Mouse (Mus musculus): ENCODE results near the gene Tmprss11g. TPM values are rescaled to one million over a fixed set of nuclear protein-coding genes. Genes with fewer than 3 reads are reported as not detected.

Gene Tmprss11g
- polyA plus RNA-seq, 2 experiments, result not detected

GRCm38 (mm10) chr5:86439306-86439705 lies 79.1 kb downstream of the Tmprss11g start:
- no peaks in the 10 kb centered on the region for H3K4me1 ChIP-seq (replicated peaks; ENCODE audit: control insufficient read depth in 2 of 2, insufficient read depth in 2 of 2, low read length in 1 of 2)
- no peak overlapping the region for H3K27ac ChIP-seq
- no peaks in the 10 kb centered on the region for H3K27me3 ChIP-seq (ENCODE audit: control insufficient read depth, insufficient read depth, low read length)
- no peak overlapping the region for H3K9ac ChIP-seq (replicated peaks)
- H3K9me3 ChIP-seq (ENCODE audit: control insufficient read depth, low read length), result no peaks in the 10 kb centered on the region
- 82% methylated on average over 2 of the region's 2 CpGs for WGBS (ENCODE audit: insufficient replicate concordance)
- no peaks in the 10 kb centered on the region for H3K36me3 ChIP-seq (replicated peaks; ENCODE audit: control insufficient read depth, insufficient read depth, low read depth)
- no peak for DNase-seq (ENCODE audit: low read depth in 3 of 3, low spot score in 3 of 3)
- no peak for ATAC-seq (ENCODE audit: insufficient read depth)
- TF ChIP-seq EP300 (IDR thresholded peaks at IDR 0.05; ENCODE audit: low read depth), result no peak
- TF ChIP-seq CTCF (IDR thresholded peaks at IDR 0.05; ENCODE audit: low read depth), result no peak
- H3K4me2 ChIP-seq (ENCODE audit: low read depth), result no peak overlapping the region
- no peak overlapping the region for H3K4me3 ChIP-seq (ENCODE audit: insufficient read depth in 1 of 2, low read depth in 2 of 2, low read length in 2 of 2)

- Histone ChIP-seq H3K4me3 (ENCODE audit: insufficient read depth in 1 of 2, low read depth in 2 of 2, low read length in 2 of 2) (no peak overlapping the region), H3K9ac (replicated peaks) (no peak overlapping the region), H3K27me3 (ENCODE audit: control insufficient read depth, insufficient read depth, low read length) (no peaks in the 10 kb centered on the region), H3K36me3 (replicated peaks; ENCODE audit: control insufficient read depth, insufficient read depth, low read depth) (no peaks in the 10 kb centered on the region), H3K4me2 (ENCODE audit: low read depth) (no peak overlapping the region), H3K27ac (no peak overlapping the region), H3K9me3 (ENCODE audit: control insufficient read depth, low read length) (no peaks in the 10 kb centered on the region), H3K4me1 (replicated peaks; ENCODE audit: control insufficient read depth in 2 of 2, insufficient read depth in 2 of 2, low read length in 1 of 2) (no peaks in the 10 kb centered on the region)
- ATAC-seq (ENCODE audit: insufficient read depth) (no peak), DNase-seq (ENCODE audit: low read depth in 3 of 3, low spot score in 3 of 3) (no peak)
- no peak for TF ChIP-seq EP300 (IDR thresholded peaks at IDR 0.05; ENCODE audit: low read depth)
- no peak for TF ChIP-seq CTCF (IDR thresholded peaks at IDR 0.05; ENCODE audit: low read depth)
Measured at GRCm38 (mm10) chr5:86438548-86438947, 79.9 kb downstream of the Tmprss11g start.

Other genes with a start within 250 kb of the Tmprss11g start
- gene Tmprss11c, start 229.3 kb downstream of the Tmprss11g start, polyA plus RNA-seq (2012; rRNA removed), result not detected in 2 replicates
- not detected in 2 replicates for gene Tmprss11c, start 229.3 kb downstream of the Tmprss11g start, polyA plus RNA-seq (2014; fragmentation: Nextera tagmentation; extraction: Ambion mirVana)
- gene Tmprss11d, start 145.2 kb downstream of the Tmprss11g start, polyA plus RNA-seq (2012; rRNA removed), result not detected in 2 replicates
- gene Tmprss11d, start 145.2 kb downstream of the Tmprss11g start, polyA plus RNA-seq (2014; fragmentation: Nextera tagmentation; extraction: Ambion mirVana), result not detected in 2 replicates
- not detected in 2 replicates for gene Tmprss11a, start 49.6 kb downstream of the Tmprss11g start, polyA plus RNA-seq (2012; rRNA removed)
- not detected in 2 replicates for gene Tmprss11a, start 49.6 kb downstream of the Tmprss11g start, polyA plus RNA-seq (2014; fragmentation: Nextera tagmentation; extraction: Ambion mirVana)
- gene Tmprss11f, start 113.8 kb upstream of the Tmprss11g start, polyA plus RNA-seq (2012; rRNA removed), result not detected in 2 replicates
- gene Tmprss11f, start 113.8 kb upstream of the Tmprss11g start, polyA plus RNA-seq (2014; fragmentation: Nextera tagmentation; extraction: Ambion mirVana), result not detected in 2 replicates
- gene Tmprss11b, start 157.8 kb upstream of the Tmprss11g start, polyA plus RNA-seq (2012; rRNA removed), result not detected in 2 replicates
- not detected in 2 replicates for gene Tmprss11b, start 157.8 kb upstream of the Tmprss11g start, polyA plus RNA-seq (2014; fragmentation: Nextera tagmentation; extraction: Ambion mirVana)
- gene Tmprss11e, start 227.2 kb upstream of the Tmprss11g start, polyA plus RNA-seq (2012; rRNA removed), result not detected in 2 replicates
- not detected in 2 replicates for gene Tmprss11e, start 227.2 kb upstream of the Tmprss11g start, polyA plus RNA-seq (2014; fragmentation: Nextera tagmentation; extraction: Ambion mirVana)

Data from liver, embryonic 14.5 days (tissue).